Mouse (Mus musculus) G1E (cell line): ENCODE measurements at regions not wholly inside any gene's neighbourhood (a gene's known extent, or its start where the extent isn't known, plus 50 kb on each side); places are given as distances from the start of the nearest gene placed in this dataset.

Experiments
- ATAC-seq: 2 replicates; pipeline ENCODE4 v1.8.0; 2016; ENCODE audit warnings: mild to moderate bottlenecking; ENCODE audit not compliant: insufficient number of reproducible peaks, poor library complexity, low FRiP score, severe bottlenecking; ENCODE audit errors: extremely low read depth
- DNase-seq: peaks from one replicate; pipeline ENCODE4 v3.0.0; 2012; ENCODE audit warnings: low spot score
- H3K27me3 ChIP-seq: 2 replicates; pipeline ENCODE4 v1.6.1; 2012; ENCODE audit warnings: mild to moderate bottlenecking, low read length, inconsistent platforms; ENCODE audit not compliant: insufficient read depth
- H3K36me3 ChIP-seq: replicated peaks from 2 replicates; pipeline ENCODE3; 2012; ENCODE audit warnings: mild to moderate bottlenecking, inconsistent platforms
- H3K4me1 ChIP-seq: 2 replicates; pipeline ENCODE4 v1.6.1; 2012; ENCODE audit warnings: low read depth, low read length, inconsistent platforms, mixed read lengths; ENCODE audit not compliant: insufficient read depth
- H3K4me3 ChIP-seq: 2 replicates; pipeline ENCODE4 v1.5.1; 2012; ENCODE audit warnings: low read depth, mild to moderate bottlenecking, inconsistent platforms, low read length, moderate library complexity, mixed read lengths
- H3K9me3 ChIP-seq: replicated peaks from 2 replicates; pipeline ENCODE4 v1.6.1; 2012; ENCODE audit warnings: inconsistent platforms
- CTCF ChIP-seq: IDR thresholded peaks from 2 replicates; pipeline ENCODE4 v1.5.1; 2012; ENCODE audit warnings: low read depth, low read length, inconsistent platforms, mixed read lengths
- GATA1 ChIP-seq: IDR thresholded peaks from 2 replicates; pipeline ENCODE4 v1.6.1; 2012; ENCODE audit warnings: borderline replicate concordance, low read length, inconsistent platforms, mixed read lengths
- GATA2 ChIP-seq: IDR thresholded peaks from 2 replicates; pipeline ENCODE4 v1.6.1; 2012; ENCODE audit warnings: low read depth, low read length, inconsistent platforms, borderline replicate concordance
- POLR2AphosphoS5 ChIP-seq: IDR thresholded peaks from 2 replicates; pipeline ENCODE4 v1.6.1; 2012; ENCODE audit warnings: low read depth, low read length, inconsistent platforms; ENCODE audit not compliant: insufficient replicate concordance
- TAL1 ChIP-seq: conservative IDR thresholded peaks from 2 replicates; pipeline ENCODE4 v1.6.1; 2012; ENCODE audit warnings: low read depth, low read length, inconsistent platforms, mixed read lengths

GRCm38 (mm10) chr9:118416032-118416431, 62.0 kb upstream of the Eomes start:
- Histone ChIP-seq H3K4me1 (no peaks in the 10 kb centered on the region), H3K9me3 (peaks cover 37% of the 10 kb centered on the region), H3K4me3 (no peak overlapping the region), H3K36me3 (no peaks in the 10 kb centered on the region), H3K27me3 (no peaks in the 10 kb centered on the region)
- no peak for TF ChIP-seq POLR2AphosphoS5
- TF ChIP-seq GATA2 = no peak
- no peak for TF ChIP-seq CTCF
- TF ChIP-seq GATA1 = no peak
- DNase-seq (no peak), ATAC-seq (no peak)

- ATAC-seq = no peak
- no peak for TF ChIP-seq CTCF
- Histone ChIP-seq H3K4me1 (no peaks in the 10 kb centered on the region), H3K9me3 (peaks cover 34% of the 10 kb centered on the region), H3K36me3 (no peaks in the 10 kb centered on the region), H3K27me3 (no peaks in the 10 kb centered on the region), H3K4me3 (no peak overlapping the region)
- no peak for DNase-seq
Observed at GRCm38 (mm10) chr9:118416475-118416874, 61.5 kb upstream of the Eomes start.

DNA sequence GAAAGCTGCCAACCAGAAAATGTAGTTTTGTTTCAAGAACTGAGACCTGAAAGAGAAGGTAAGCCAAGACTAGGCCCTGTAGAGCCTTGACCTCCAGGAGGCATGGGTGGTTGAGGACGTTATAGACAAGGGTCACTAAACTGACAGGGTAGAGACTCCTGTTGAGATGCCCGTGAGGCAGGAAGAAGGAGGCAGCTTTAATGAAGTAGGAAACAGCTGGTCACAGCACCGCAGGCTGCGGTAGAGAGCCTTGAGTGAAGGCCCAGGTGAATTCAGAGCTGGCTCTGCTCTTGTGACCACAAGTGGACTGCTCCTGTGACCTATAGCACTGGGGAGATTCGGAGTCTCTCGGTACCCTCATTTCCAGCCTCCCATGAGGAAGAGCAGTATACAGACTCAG, 53.7 kb upstream of the Eomes start:
- Histone ChIP-seq H3K4me3 (no peak overlapping the region), H3K36me3 (no peaks in the 10 kb centered on the region), H3K4me1 (no peaks in the 10 kb centered on the region), H3K9me3 (peaks cover 45% of the 10 kb centered on the region), H3K27me3 (no peaks in the 10 kb centered on the region)
- TF ChIP-seq POLR2AphosphoS5 (no peak), GATA1 (no peak), TAL1 (no peak), GATA2 (no peak), CTCF (no peak)
- ATAC-seq = no peak
- no peak for DNase-seq
